Mouse (Mus musculus) layer of hippocampus, adult 9-11 months (tissue): Measurements from ENCODE around the gene Masp1.

Experiments
- DNase-seq: peaks from one replicate; pipeline ENCODE4 v3.0.0; 2022

Gene Masp1

GRCm38 (mm10) chr16:23458906-23459588, 61.6 kb downstream of the Masp1 start:
- no peak for DNase-seq

GRCm38 (mm10) chr16:23457338-23457737, 63.3 kb downstream of the Masp1 start:
- DNase-seq = no peak

DNA sequence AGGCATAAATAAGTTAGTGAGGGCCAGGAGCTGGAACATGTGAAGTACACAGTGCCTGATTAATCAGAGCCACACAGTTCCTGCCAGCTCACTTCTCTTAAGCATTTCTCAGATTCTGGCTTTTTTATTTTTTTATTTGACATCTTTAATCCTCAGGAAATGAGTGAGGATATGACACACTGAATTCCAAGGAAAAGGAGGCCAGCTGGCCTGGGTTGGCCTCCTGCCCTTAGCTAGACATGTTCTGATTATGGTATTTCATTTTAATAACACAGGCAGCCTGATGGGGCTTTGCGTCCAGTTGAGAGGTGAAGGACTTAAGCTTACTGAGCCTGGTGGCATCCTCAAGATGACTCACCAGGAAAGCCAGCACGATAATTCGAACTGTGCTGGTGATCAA, 64.1 kb downstream of the Masp1 start:
- DNase-seq = no peak

DNA sequence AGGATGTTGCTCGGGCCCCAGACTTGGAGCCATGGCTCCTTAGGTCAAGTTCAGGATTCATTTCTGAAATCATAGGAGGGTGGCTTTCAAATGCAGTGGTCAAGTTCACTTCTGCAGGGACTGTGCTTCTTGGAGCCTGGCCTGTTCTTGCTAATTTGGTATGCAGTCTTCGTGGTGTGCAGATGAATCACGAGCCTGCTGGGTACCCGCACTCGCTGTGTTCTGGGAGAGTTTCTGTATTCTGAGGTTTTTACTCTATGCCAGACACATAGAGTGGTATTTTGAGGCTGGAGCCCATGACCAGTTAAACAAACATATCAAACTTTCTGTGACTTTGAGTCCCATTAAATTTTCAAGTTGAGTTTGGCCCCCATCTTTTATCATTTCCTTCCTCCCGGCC, 66.2 kb downstream of the Masp1 start:
- no peak for DNase-seq

DNA sequence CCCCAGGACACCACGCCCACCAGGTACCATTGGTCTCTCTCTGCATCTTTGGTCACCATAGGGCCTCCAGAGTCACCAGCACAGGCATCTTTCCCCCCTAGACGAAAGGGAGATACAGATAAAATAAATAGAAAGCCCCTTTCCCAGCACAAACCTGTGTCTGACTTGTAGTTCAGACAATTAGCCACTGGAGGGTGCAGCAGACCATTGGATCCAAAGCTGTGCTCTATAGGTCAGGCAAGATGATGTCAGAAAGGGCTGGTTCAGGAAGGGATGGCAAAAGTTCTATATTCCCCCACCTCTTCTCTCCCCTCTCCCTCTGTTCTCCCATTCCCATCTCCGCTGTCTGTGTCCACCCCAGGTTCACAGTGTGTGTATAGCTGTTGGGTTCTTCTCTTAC, 68.1 kb downstream of the Masp1 start:
- peak; percentile 42 for DNase-seq

- DNase-seq = no peak
Observed at GRCm38 (mm10) chr16:23450816-23451215, 69.8 kb downstream of the Masp1 start.

- DNase-seq = no peak
Observed at GRCm38 (mm10) chr16:23449946-23450345, 70.7 kb downstream of the Masp1 start.

DNA sequence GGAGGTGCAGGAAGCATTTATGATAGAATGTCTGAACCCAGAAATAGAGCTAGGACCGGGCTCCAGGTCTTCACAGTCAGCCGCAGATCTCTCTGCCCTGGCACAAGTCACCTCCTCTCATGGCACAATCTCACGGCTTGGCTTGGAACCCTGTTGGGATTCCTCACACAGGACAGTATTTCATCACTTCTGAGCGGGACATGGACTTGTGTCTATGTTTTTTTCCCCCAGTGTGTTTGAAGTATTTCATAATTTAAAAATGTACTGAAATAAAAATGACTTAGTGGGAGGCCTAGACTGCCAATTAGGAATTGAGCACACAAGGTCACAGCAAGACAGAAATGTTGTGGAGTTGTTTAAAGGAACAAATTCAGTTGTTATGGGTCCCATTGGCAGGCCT, 76.4 kb downstream of the Masp1 start:
- DNase-seq = no peak

GRCm38 (mm10) chr16:23437404-23438166, 83.0 kb downstream of the Masp1 start:
- DNase-seq = no peak

- DNase-seq = no peak
Observed at GRCm38 (mm10) chr16:23429991-23430390, 90.6 kb downstream of the Masp1 start.

- DNase-seq = no peak
Observed at GRCm38 (mm10) chr16:23428647-23429319, 91.8 kb downstream of the Masp1 start, which contains the start of gene Rtp1. Gene Rtp1, plus strand, starts transcription at chr16:23429133.

- no peak for DNase-seq
Observed at GRCm38 (mm10) chr16:23427701-23428100, 92.9 kb downstream of the Masp1 start.

DNA sequence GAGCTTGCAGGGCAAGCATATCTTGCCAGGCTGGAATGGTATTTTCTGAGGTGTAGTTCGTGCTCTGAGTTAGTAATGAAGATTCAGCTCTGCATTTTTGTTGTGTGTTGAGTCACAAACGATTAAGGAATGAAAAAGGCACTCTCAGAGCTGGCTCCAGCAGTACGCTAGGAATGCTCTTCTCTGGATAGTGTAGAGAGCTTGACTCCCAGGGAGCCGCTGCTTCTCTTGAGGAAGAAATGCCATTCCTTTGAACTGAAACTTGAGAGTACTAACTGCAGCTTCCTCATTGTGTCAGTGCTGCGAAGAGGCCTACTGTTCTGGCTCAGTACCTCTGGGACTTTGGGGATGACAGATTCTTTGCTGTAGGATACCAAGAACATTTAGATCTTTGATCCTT, 96.8 kb downstream of the Masp1 start:
- no peak for DNase-seq

GRCm38 (mm10) chr16:23419565-23420085, 101.0 kb downstream of the Masp1 start:
- DNase-seq = no peak

DNA sequence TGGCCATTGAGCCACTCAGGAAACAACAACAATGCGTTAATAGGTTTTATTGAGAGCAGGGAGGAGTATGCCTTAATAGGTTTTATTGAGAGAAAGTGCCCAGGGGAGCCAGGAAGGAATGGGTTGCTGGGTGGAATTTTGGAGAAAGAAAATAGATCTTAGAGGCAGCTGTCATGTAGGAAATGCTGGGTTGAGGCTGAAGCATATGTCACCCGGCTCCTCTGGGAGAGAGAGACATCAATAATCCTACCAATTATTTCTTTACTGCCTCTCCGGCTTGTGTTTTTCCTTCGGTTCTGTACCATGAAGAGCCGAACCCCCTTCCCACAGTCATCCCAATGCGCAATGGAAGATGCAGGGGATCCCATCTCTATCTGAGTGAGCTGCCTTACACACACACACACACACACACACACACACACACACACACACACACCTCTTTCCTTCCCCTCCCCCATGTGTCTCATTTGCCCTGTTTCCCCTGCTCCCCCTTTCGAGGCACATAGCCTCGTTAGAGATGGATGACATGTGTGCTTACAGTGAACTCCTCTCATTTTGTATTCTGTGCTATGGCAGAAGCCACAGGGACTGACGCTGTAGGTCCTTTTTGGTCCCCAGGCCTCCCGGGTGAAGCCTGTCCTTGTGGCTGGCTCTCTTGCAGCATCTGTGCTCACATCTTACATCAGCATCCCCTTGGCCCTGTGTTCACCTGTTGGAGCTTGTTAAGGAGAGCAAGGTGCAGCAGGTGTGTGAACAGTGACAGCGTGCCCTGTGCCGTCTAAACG, 103.0 kb downstream of the Masp1 start:
- DNase-seq = no peak

DNA sequence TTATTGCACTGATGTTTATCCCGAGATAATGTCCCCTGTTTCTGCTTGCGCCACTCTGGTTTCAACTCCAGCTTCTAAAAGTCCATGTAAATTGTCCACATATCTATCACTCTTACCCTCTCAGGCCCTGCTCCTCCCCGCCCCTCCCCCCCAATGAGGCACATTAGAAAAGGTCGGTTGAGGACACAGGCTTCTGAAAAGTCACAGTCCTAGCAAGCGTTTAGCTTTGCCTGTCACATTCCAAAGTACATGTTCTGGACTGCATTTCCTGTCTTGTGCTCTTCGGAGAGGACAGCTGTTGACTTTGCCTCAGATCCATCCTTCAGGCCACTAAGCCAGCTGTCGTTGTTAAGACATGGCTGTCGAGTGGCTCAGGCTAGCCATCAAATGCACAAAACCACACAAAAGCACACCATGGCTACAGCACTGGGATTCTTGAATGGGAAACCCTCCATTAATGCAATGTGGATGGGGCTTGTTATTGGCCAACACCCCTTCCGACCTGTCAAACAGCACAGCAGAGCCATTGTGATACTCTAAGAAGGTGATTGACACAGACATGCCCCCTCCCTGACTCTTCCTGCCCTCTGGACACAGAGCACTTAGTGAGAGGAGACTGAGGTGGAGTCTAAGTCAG, 103.8 kb downstream of the Masp1 start:
- DNase-seq = no peak

DNA sequence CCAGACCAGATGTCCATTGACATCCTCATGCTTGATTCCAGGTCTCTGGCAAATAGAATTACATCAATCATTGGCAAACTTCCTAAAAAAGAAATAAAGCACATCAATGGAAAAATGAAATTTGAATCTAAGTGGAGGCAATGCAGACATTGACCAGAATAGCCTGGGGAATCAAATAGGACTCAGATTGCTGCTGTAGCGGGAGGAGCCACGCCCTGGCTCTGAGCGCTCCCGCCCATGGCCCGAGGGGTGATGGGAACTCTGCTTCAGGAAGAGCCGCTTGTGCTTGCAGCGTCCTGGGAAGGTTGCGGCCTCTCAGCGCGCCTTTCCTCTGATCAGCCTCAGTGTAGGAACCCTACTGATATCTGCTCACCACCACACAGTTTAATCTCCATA, 104.4 kb downstream of the Masp1 start:
- no peak for DNase-seq

DNA sequence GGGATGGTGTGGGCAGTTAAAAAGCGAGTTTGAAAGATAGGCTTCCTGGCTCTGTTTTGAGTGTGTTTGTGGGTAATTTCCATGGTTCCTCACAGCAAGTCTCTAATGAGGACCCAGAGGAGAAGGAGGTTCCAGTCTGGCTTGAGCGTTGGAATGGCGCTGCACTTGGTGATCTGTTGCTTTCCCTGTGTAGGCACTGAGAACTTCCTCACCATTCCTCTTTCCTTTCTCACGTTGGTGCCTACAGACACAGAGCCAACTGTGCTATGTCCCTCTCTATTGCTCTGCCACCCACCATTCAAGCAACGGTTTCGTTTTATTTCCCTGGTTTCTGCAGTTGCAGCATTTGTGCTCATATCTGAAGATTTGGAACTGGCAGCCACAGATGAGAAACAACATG, 107.7 kb downstream of the Masp1 start:
- no peak for DNase-seq

DNA sequence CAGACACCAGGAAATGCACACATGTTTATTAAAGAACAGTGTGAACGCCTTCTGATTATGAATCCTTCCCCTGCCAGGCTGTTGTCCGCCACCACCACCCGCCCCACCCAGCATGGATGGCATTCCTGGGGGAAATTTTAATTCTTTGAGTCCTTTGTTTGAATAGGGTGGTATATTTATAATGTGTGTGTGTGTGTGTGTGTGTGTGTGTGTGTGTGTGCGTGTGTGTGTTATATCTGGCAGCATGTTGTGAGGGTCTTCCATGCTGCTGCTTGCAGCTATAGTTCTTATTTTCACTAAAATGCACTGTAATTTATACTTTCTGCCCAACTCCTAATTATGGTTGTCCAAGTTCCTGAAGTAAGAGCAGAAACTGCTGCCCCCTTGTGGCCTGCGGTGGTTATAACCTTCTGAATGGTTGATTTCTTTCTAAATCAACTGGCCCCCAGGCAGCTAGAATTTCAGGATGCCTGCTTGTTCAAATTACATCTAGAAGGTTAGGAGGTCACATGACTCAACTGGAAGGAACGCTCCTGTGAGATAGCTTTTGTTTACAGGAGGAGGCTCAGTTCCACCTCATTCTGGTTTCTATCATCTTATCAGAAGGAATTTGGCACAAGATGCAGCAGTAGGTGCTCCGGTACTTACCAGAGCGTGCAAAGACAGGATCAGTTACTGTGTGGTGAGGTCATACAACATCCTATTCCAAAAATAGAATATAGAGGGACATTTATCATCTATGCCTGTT, 117.4 kb downstream of the Masp1 start:
- DNase-seq = peak; percentile 56

- no peak for DNase-seq
Observed at GRCm38 (mm10) chr16:23401959-23402358, 118.7 kb downstream of the Masp1 start.

DNA sequence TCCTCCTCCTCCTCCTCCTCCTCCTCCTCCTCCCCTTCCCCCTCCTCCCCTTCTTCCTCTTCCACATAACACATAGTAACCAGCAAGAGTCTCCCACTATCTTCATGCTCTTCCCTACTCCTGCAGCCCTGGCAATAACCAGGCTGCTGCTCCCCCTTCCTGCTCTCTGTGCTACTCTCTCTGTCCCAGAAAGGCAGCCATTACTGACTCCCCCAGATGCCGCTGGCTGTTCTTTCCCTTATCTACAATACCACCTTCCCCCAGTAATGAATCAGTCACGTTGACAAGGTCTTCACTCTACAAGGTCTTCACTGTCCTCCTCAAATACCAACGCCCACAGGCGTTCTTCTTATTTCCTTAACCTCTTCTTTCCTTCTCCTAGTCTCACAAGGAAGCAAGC, 119.2 kb downstream of the Masp1 start:
- DNase-seq = no peak
